Mouse (Mus musculus): ENCODE results near the gene Cacnb4.

DNA sequence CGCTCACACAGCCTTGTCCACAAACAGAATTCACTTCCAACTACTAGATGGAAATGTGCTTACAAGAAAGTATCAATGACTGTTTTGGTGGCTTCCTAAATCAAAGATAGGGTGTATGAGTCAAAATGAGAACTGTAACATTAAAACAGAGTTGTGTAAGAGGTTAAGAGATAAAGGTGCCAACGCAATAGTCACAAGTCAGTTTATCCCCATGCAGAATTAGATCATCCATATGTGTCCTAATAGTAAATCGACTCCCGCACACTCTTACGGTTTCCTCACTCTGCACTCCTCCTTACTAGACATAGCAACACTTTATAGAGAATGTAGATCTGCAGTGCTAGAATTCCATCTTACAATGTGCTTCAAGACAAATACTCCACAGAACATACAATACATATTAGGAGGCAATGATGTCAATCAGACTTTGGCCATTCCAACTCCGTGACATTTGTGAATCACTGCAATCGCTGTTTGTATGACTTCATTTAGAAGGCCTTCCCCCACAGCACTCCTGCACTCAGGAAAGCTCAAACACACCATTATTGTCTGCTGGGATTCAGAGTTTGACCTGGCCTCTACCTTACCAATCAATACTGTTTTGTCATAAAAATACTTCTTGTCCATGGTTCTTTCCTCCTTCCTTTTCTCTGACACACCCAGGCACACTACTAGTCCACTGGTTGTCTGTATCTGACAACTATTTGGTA lies 256.5 kb downstream of the Cacnb4 start:
- TF ChIP-seq CTCF (conservative IDR thresholded peaks at IDR 0.05; ENCODE audit: low read length) (no peak), NANOG (IDR thresholded peaks at IDR 0.05; ENCODE audit: borderline replicate concordance, low read length) (no peak), POU5F1 (IDR thresholded peaks at IDR 0.05; ENCODE audit: borderline replicate concordance, low read length) (no peak)
